Mouse (Mus musculus) Patski (cell line): ENCODE results near the gene Gjb6. TPM values are rescaled to one million over a fixed set of nuclear protein-coding genes. Genes with fewer than 3 reads are reported as not detected.

ENCODE experiments used
- ATAC-seq: fragments of 100-300 bp; one replicate; pipeline ENCODE4 v1.8.0; 2021
- CTCF ChIA-PET: fragments of 350-600 bp; sonication (Branson Sonifier 250); formaldehyde crosslinking; loops from one replicate; lab custom pipeline; 2022; ENCODE audit warnings: inconsistent platforms; lab: Charles Lee
- POLR2A ChIA-PET: fragments of 350-600 bp; sonication (Branson Sonifier 250); formaldehyde crosslinking; loops from one replicate; lab custom pipeline; 2022; ENCODE audit warnings: antibody characterized with exemption, inconsistent platforms; lab: Charles Lee
- DNase-seq: peaks from one replicate; pipeline ENCODE4 v3.0.0-alpha.2; 2011; ENCODE audit warnings: low read depth, low spot score
- H3K27me3 ChIP-seq: fragments of 371-371 bp; one replicate; pipeline ENCODE4 v1.5.1; 2021
- CTCF ChIP-seq: fragments of 100-300 bp; IDR thresholded peaks from one replicate; pipeline ENCODE4 v1.5.1; 2021
- in situ Hi-C: fragments of 300-500 bp; cut with MboI; formaldehyde crosslinking; loops from 3 replicates; pipeline ENCODE4 v1.11.1; 2018; ENCODE audit warnings: low pct_unique_long_range_greater_than_20kb, mixed read lengths
- polyA plus RNA-seq: library from polyadenylated mRNA; unstranded; gene quantifications from one replicate; pipeline ENCODE4 v1.2.3, GENCODE M21; 2021

Gene Gjb6
- polyA plus RNA-seq, 1 experiment from 2014 or later: not detected

GRCm38 (mm10) chr14:57090001-57090400 is 43.4 kb downstream of the Gjb6 start:
- TF ChIP-seq CTCF: no peak
- ChIA-PET CTCF (no interaction called here), POLR2A (no interaction called here)
- H3K27me3 ChIP-seq: peaks cover 8% of the 10 kb centered on the region
- DNase-seq (no peak), ATAC-seq (no peak)
- in situ Hi-C loops: no loop called here

GRCm38 (mm10) chr14:57089107-57089506 is 44.3 kb downstream of the Gjb6 start:
- peaks cover 8% of the 10 kb centered on the region for H3K27me3 ChIP-seq
- DNase-seq: no peak
- ATAC-seq: no peak
- ChIA-PET CTCF (no interaction called here), POLR2A (no interaction called here)
- in situ Hi-C loops: no loop called here
- no peak for TF ChIP-seq CTCF

DNA sequence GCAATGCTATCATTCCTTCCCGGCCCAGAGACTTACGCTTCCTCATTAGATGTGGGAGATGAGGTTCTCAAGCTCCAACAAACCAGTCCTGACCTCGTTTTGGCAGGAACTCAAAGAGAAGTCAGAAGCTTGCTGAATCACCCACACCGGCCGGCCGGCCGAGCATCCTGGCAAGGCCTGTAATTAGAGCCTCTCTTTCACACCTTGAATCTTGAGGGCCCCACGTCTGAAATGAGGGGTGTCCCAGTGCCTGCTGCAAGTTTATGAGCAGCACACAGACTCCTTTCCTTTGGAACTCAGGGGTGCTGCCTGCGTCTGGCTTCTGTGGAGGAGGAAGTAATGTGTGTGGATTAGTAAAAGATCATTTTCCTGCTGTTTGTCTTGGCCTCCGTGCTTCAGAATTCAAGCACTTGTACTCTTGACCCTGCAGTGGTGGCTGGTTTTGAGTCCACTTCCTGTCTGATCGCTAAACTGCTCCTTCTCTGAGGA is 49.2 kb downstream of the Gjb6 start:
- ATAC-seq: no peak
- in situ Hi-C loops: no loop called here
- no peak for DNase-seq
- peaks cover 6% of the 10 kb centered on the region for H3K27me3 ChIP-seq
- POLR2A ChIA-PET: no interaction called here
- CTCF ChIA-PET: no interaction called here
- no peak for TF ChIP-seq CTCF

DNA sequence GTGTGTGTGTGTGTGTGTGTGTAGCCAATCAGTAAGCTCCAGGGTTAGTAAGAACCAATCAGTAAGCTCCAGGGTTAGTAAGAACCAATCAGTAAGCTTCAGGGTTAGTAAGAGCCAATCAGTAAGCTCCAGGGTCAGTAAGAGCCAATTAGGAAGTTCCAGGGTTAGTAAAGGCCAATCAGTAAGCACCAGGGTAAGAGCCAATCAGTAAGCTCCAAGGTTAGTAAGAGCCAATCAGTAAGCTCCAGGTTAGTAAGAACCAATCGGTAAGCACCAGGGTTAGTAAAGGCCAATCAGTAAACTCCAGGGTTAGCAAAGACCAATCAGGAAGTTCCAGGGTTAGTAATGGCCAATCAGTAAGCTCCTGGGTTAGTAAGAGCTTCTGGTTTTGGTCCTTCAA is 50.5 kb downstream of the Gjb6 start:
- H3K27me3 ChIP-seq: peaks cover 6% of the 10 kb centered on the region
- in situ Hi-C loops: no loop called here
- POLR2A ChIA-PET: no interaction called here
- DNase-seq: no peak
- ATAC-seq: no peak
- TF ChIP-seq CTCF: no peak
- CTCF ChIA-PET: interaction anchor here (1.2 to 1.3 kb wide), 2 partner anchors 9 to 61 kb away, joined by 3 read pairs; no protein-coding TSS in a partner anchor

- CTCF ChIA-PET: no interaction called here
- ATAC-seq: no peak
Measured at GRCm38 (mm10) chr14:57075537-57075936, 57.9 kb downstream of the Gjb6 start.

More at GRCm38 (mm10) chr14:57075537-57075936, 57.9 kb downstream of the Gjb6 start:
- peaks cover 10% of the 10 kb centered on the region for H3K27me3 ChIP-seq
- POLR2A ChIA-PET: no interaction called here
- in situ Hi-C loops: no loop called here
- peak; percentile 41 for TF ChIP-seq CTCF
- DNase-seq: no peak

Other genes starting within 250 kb of the Gjb6 start
- 52.7 TPM for gene Zmym2, start 247.0 kb downstream of the Gjb6 start, polyA plus RNA-seq
- not detected for gene Gja3, start 75.5 kb downstream of the Gjb6 start, polyA plus RNA-seq
- 0.10 TPM for gene Gjb2, start 28.9 kb downstream of the Gjb6 start, polyA plus RNA-seq
- gene Gm4491, start 17.7 kb downstream of the Gjb6 start, polyA plus RNA-seq: not detected